In genomic region chr7:72496933-72497631, GRCm38 (mm10) we compare ENCODE assay signal across 14 mouse cellular contexts.
DNase-seq lines count a peak whose midpoint lies in the region; ATAC-seq and TF ChIP-seq lines count a peak whose summit lies in the region.
"Had no signal": no experiment of that assay in that cellular context is flagged by ENCODE, and none has a peak within 500 bp of the region (broad histone marks: within the 10 kb centered on the region; RNA-seq: fewer than 3 reads in every experiment).

No protein-coding gene starts in this region.

- 46% methylated on average over 7 of the region's 7 CpGs for WGBS in lung, embryonic 15.5 days
- 61% methylated on average over 7 of the region's 7 CpGs for whole genome bisulfite sequencing in embryonic facial prominence, embryonic 14.5 days
- WGBS in limb, embryonic 15.5 days: 51% methylated on average over 7 of the region's 7 CpGs

- H3K27ac ChIP-seq in lung, embryonic 15.5 days: 0 out of 2 replicates have a peak overlapping the region, but pooled peaks have one; percentile 2
- peak overlapping the region; percentile 44 for H3K27ac ChIP-seq in embryonic facial prominence, embryonic 14.5 days (replicated peaks; ENCODE audit: low read depth, low read length)
- no peak overlapping the region for H3K27ac ChIP-seq in limb, embryonic 15.5 days

- H3K4me2 ChIP-seq in lung, embryonic 15.5 days: no peak overlapping the region
- H3K4me2 ChIP-seq in embryonic facial prominence, embryonic 14.5 days (ENCODE audit: low read depth, low read length): no peak overlapping the region
- H3K4me2 ChIP-seq in limb, embryonic 15.5 days: no peak overlapping the region

- no peak for ATAC-seq in lung, embryonic 15.5 days (ENCODE audit: borderline replicate concordance, extremely low read depth, low FRiP score, low TSS enrichment)
- ATAC-seq in embryonic facial prominence, embryonic 14.5 days (ENCODE audit: low read depth): 0 out of 2 replicates have a peak, but pooled peaks have one; percentile 50
- ATAC-seq in limb, embryonic 15.5 days (ENCODE audit: insufficient number of reproducible peaks, low FRiP score, low TSS enrichment, low read depth): 0 out of 2 replicates have a peak, but pooled peaks have one; percentile 30
- ATAC-seq: activated CD4-positive, CD25-positive, alpha-beta regulatory T cell, adult 4 months; inflammation-experienced regulatory T-cells, adult 6 months had no signal

- H3K4me3 ChIP-seq in lung, embryonic 15.5 days: no peak overlapping the region
- H3K4me3 ChIP-seq in embryonic facial prominence, embryonic 14.5 days (ENCODE audit: low read depth, low read length): no peak overlapping the region
- no peak overlapping the region for H3K4me3 ChIP-seq in limb, embryonic 15.5 days

- no peaks in the 10 kb centered on the region for H3K36me3 ChIP-seq in lung, embryonic 15.5 days
- no peaks in the 10 kb centered on the region for H3K36me3 ChIP-seq in embryonic facial prominence, embryonic 14.5 days (ENCODE audit: control insufficient read depth, insufficient read depth, low read length)
- H3K36me3 ChIP-seq in limb, embryonic 15.5 days: no peaks in the 10 kb centered on the region

- no peak for TF ChIP-seq CTCF in brain, embryonic 14.5 days (IDR thresholded peaks at IDR 0.05; ENCODE audit: borderline replicate concordance, extremely low read depth, insufficient read depth, insufficient read length)

- H3K4me1 ChIP-seq in lung, embryonic 15.5 days: no peaks in the 10 kb centered on the region
- no peaks in the 10 kb centered on the region for H3K4me1 ChIP-seq in embryonic facial prominence, embryonic 14.5 days (ENCODE audit: control insufficient read depth, insufficient read depth, low read length)
- H3K4me1 ChIP-seq in limb, embryonic 15.5 days: peaks cover 6% of the 10 kb centered on the region; the same call in 1 of the 2 replicates

- no peak overlapping the region for H3K9ac ChIP-seq in lung, embryonic 15.5 days
- no peak overlapping the region for H3K9ac ChIP-seq in embryonic facial prominence, embryonic 14.5 days (ENCODE audit: low read depth, low read length)
- H3K9ac ChIP-seq in limb, embryonic 15.5 days: no peak overlapping the region

- TF ChIP-seq POLR2A in brain, embryonic 14.5 days (IDR thresholded peaks at IDR 0.05; ENCODE audit: borderline replicate concordance, extremely low read depth, insufficient read depth, insufficient read length, poor library complexity, severe bottlenecking): no peak

- no peak for DNase-seq in lung, postnatal 10 days
- peak; percentile 52 for DNase-seq in brain, embryonic 14.5 days (ENCODE audit: low read depth)
- DNase-seq in embryonic facial prominence, embryonic 14.5 days (ENCODE audit: low spot score): peak; percentile 76
- no peak for DNase-seq in ovary, adult 18-20 months (ENCODE audit: low spot score)
- no peak for DNase-seq in spleen, adult 18-20 months
- DNase-seq: cerebellum, adult 11 months; heart, adult 18-20 months; right cerebral cortex, postnatal 25 days; thymus, postnatal 14 days had no signal

- no peaks in the 10 kb centered on the region for H3K27me3 ChIP-seq in lung, embryonic 15.5 days
- no peaks in the 10 kb centered on the region for H3K27me3 ChIP-seq in embryonic facial prominence, embryonic 14.5 days (replicated peaks; ENCODE audit: control insufficient read depth, insufficient read depth, low read length)
- H3K27me3 ChIP-seq in limb, embryonic 15.5 days: no peaks in the 10 kb centered on the region
- H3K27me3 ChIP-seq: CH12.LX had no signal

- no peaks in the 10 kb centered on the region for H3K9me3 ChIP-seq in lung, embryonic 15.5 days
- H3K9me3 ChIP-seq in embryonic facial prominence, embryonic 14.5 days (ENCODE audit: control insufficient read depth, low read length): no peaks in the 10 kb centered on the region
- no peaks in the 10 kb centered on the region for H3K9me3 ChIP-seq in limb, embryonic 15.5 days

Comparison
In these comparisons a context has a peak if more than half of its experiments do, and no peak if none do; other contexts are left out.
1. DNase-seq: peak in brain, embryonic 14.5 days (single experiment) and embryonic facial prominence, embryonic 14.5 days (single experiment); none in lung, postnatal 10 days (single experiment), ovary, adult 18-20 months (single experiment) and spleen, adult 18-20 months (0 of 2).